Mouse (Mus musculus): Measurements from ENCODE around the gene 2010109A12Rik. TPM values are rescaled to one million over a fixed set of nuclear protein-coding genes. Genes with fewer than 3 reads are reported as not detected.

The 2010109A12Rik gene
- total RNA-seq, 1 experiment, result 0.76 TPM

- H3K9ac ChIP-seq (ENCODE audit: insufficient read depth, low read depth, low read length, poor library complexity, severe bottlenecking), result no peak overlapping the region
- no peaks in the 10 kb centered on the region for H3K9me3 ChIP-seq (ENCODE audit: control insufficient read depth, insufficient read depth, low read depth, low read length)
- in situ Hi-C loops (cut with MboI; ENCODE audit: low sequenced_read_pairs in 2 of 2, unreplicated experiment in 2 of 2), result no loop called here
- no peak for DNase-seq (ENCODE audit: low read depth, low spot score)
- H3K27ac ChIP-seq (ENCODE audit: insufficient read depth, low read depth, low read length, poor library complexity, severe bottlenecking), result no peak overlapping the region
- no peaks in the 10 kb centered on the region for H3K4me1 ChIP-seq (ENCODE audit: control insufficient read depth in 2 of 2, insufficient read depth in 2 of 2, low read length in 2 of 2, poor library complexity in 1 of 2)
- peaks cover 27% of the 10 kb centered on the region for H3K36me3 ChIP-seq (ENCODE audit: control insufficient read depth, insufficient read depth, low read length, poor library complexity, severe bottlenecking)
- H3K4me3 ChIP-seq (ENCODE audit: insufficient read depth in 1 of 2, low read depth in 1 of 2, low read length in 2 of 2, poor library complexity in 1 of 2, severe bottlenecking in 1 of 2), result no peak overlapping the region
- TF ChIP-seq CHD2 (IDR thresholded peaks at IDR 0.05; ENCODE audit: low read depth, low read length), result no peak
- no peak for TF ChIP-seq ZNF384 (IDR thresholded peaks at IDR 0.05; ENCODE audit: low read depth, low read length)
- TF ChIP-seq MAFK (IDR thresholded peaks at IDR 0.05; ENCODE audit: insufficient read depth, low read depth, low read length), result no peak
- no peak for TF ChIP-seq ZC3H11A (IDR thresholded peaks at IDR 0.05; ENCODE audit: borderline replicate concordance, low read depth, low read length)
- no peak for TF ChIP-seq HCFC1 (IDR thresholded peaks at IDR 0.05; ENCODE audit: borderline replicate concordance, insufficient read depth, low read length)
These were observed 23.0 kb upstream of the 2010109A12Rik start for GRCm38 (mm10) chr5:93183311-93183710.

GRCm38 (mm10) chr5:93184548-93184947, 21.8 kb upstream of the 2010109A12Rik start:
- H3K9me3 ChIP-seq (ENCODE audit: control insufficient read depth, insufficient read depth, low read depth, low read length), result no peaks in the 10 kb centered on the region
- DNase-seq (ENCODE audit: low read depth, low spot score), result no peak
- no peak overlapping the region for H3K4me3 ChIP-seq (ENCODE audit: insufficient read depth in 1 of 2, low read depth in 1 of 2, low read length in 2 of 2, poor library complexity in 1 of 2, severe bottlenecking in 1 of 2)
- no peaks in the 10 kb centered on the region for H3K4me1 ChIP-seq (ENCODE audit: control insufficient read depth in 2 of 2, insufficient read depth in 2 of 2, low read length in 2 of 2, poor library complexity in 1 of 2)
- no peak overlapping the region for H3K9ac ChIP-seq (ENCODE audit: insufficient read depth, low read depth, low read length, poor library complexity, severe bottlenecking)
- H3K36me3 ChIP-seq (ENCODE audit: control insufficient read depth, insufficient read depth, low read length, poor library complexity, severe bottlenecking), result peaks cover 30% of the 10 kb centered on the region
- H3K27ac ChIP-seq (ENCODE audit: insufficient read depth, low read depth, low read length, poor library complexity, severe bottlenecking), result no peak overlapping the region
- in situ Hi-C loops (cut with MboI; ENCODE audit: low sequenced_read_pairs in 2 of 2, unreplicated experiment in 2 of 2), result no loop called here
- TF ChIP-seq ZC3H11A (IDR thresholded peaks at IDR 0.05; ENCODE audit: borderline replicate concordance, low read depth, low read length), result no peak
- no peak for TF ChIP-seq ZNF384 (IDR thresholded peaks at IDR 0.05; ENCODE audit: low read depth, low read length)
- TF ChIP-seq CHD2 (IDR thresholded peaks at IDR 0.05; ENCODE audit: low read depth, low read length), result no peak
- no peak for TF ChIP-seq MAFK (IDR thresholded peaks at IDR 0.05; ENCODE audit: insufficient read depth, low read depth, low read length)

GRCm38 (mm10) chr5:93189607-93190006, 16.7 kb upstream of the 2010109A12Rik start:
- H3K4me1 ChIP-seq (ENCODE audit: control insufficient read depth in 2 of 2, insufficient read depth in 2 of 2, low read length in 2 of 2, poor library complexity in 1 of 2), result no peaks in the 10 kb centered on the region
- no peak overlapping the region for H3K4me3 ChIP-seq (ENCODE audit: insufficient read depth in 1 of 2, low read depth in 1 of 2, low read length in 2 of 2, poor library complexity in 1 of 2, severe bottlenecking in 1 of 2)
- H3K9ac ChIP-seq (ENCODE audit: insufficient read depth, low read depth, low read length, poor library complexity, severe bottlenecking), result no peak overlapping the region
- TF ChIP-seq ZC3H11A (IDR thresholded peaks at IDR 0.05; ENCODE audit: borderline replicate concordance, low read depth, low read length), result no peak
- in situ Hi-C loops (cut with MboI; ENCODE audit: low sequenced_read_pairs in 2 of 2, unreplicated experiment in 2 of 2), result no loop called here
- H3K9me3 ChIP-seq (ENCODE audit: control insufficient read depth, insufficient read depth, low read depth, low read length), result no peaks in the 10 kb centered on the region
- H3K27ac ChIP-seq (ENCODE audit: insufficient read depth, low read depth, low read length, poor library complexity, severe bottlenecking), result no peak overlapping the region
- peaks cover 20% of the 10 kb centered on the region for H3K36me3 ChIP-seq (ENCODE audit: control insufficient read depth, insufficient read depth, low read length, poor library complexity, severe bottlenecking)
- no peak for DNase-seq (ENCODE audit: low read depth, low spot score)

DNA sequence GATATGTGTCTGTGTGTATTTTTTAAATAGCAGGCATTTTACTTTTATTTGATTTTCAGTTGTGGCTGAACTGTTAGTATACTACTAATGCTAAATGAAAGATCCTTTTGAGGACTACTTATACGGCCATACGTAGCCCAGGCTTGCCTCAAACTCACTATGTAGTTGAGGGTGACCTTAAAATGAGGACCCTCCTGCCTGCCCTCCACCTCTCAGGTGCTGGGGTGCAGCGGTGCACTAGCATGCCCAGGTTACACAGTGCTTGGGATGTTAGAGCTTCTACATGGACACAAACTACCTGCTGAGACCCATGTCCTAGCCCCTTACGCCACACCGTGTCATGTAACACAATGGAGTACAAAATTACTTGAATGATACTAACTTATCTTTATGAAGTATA, 15.9 kb upstream of the 2010109A12Rik start:
- no peak for DNase-seq (ENCODE audit: low read depth, low spot score)
- Histone ChIP-seq H3K9ac (ENCODE audit: insufficient read depth, low read depth, low read length, poor library complexity, severe bottlenecking) (no peak overlapping the region), H3K4me3 (ENCODE audit: insufficient read depth in 1 of 2, low read depth in 1 of 2, low read length in 2 of 2, poor library complexity in 1 of 2, severe bottlenecking in 1 of 2) (no peak overlapping the region), H3K36me3 (ENCODE audit: control insufficient read depth, insufficient read depth, low read length, poor library complexity, severe bottlenecking) (peaks cover 18% of the 10 kb centered on the region), H3K4me1 (ENCODE audit: control insufficient read depth in 2 of 2, insufficient read depth in 2 of 2, low read length in 2 of 2, poor library complexity in 1 of 2) (no peaks in the 10 kb centered on the region), H3K27ac (ENCODE audit: insufficient read depth, low read depth, low read length, poor library complexity, severe bottlenecking) (no peak overlapping the region), H3K9me3 (ENCODE audit: control insufficient read depth, insufficient read depth, low read depth, low read length) (no peaks in the 10 kb centered on the region)
- in situ Hi-C loops (cut with MboI; ENCODE audit: low sequenced_read_pairs in 2 of 2, unreplicated experiment in 2 of 2), result no loop called here
- no peak for TF ChIP-seq CHD2 (IDR thresholded peaks at IDR 0.05; ENCODE audit: low read depth, low read length)
- TF ChIP-seq HCFC1 (IDR thresholded peaks at IDR 0.05; ENCODE audit: borderline replicate concordance, insufficient read depth, low read length), result no peak
- TF ChIP-seq ZNF384 (IDR thresholded peaks at IDR 0.05; ENCODE audit: low read depth, low read length), result no peak
- no peak for TF ChIP-seq ZC3H11A (IDR thresholded peaks at IDR 0.05; ENCODE audit: borderline replicate concordance, low read depth, low read length)
- no peak for TF ChIP-seq MAFK (IDR thresholded peaks at IDR 0.05; ENCODE audit: insufficient read depth, low read depth, low read length)

GRCm38 (mm10) chr5:93198232-93198631, 8.1 kb upstream of the 2010109A12Rik start:
- peaks cover 14% of the 10 kb centered on the region for H3K36me3 ChIP-seq (ENCODE audit: control insufficient read depth, insufficient read depth, low read length, poor library complexity, severe bottlenecking)
- DNase-seq (ENCODE audit: low read depth, low spot score), result no peak

More at GRCm38 (mm10) chr5:93198232-93198631, 8.1 kb upstream of the 2010109A12Rik start:
- H3K9ac ChIP-seq (ENCODE audit: insufficient read depth, low read depth, low read length, poor library complexity, severe bottlenecking), result no peak overlapping the region
- TF ChIP-seq ZC3H11A (IDR thresholded peaks at IDR 0.05; ENCODE audit: borderline replicate concordance, low read depth, low read length) (no peak), MAFK (IDR thresholded peaks at IDR 0.05; ENCODE audit: insufficient read depth, low read depth, low read length) (no peak), ZNF384 (IDR thresholded peaks at IDR 0.05; ENCODE audit: low read depth, low read length) (no peak), HCFC1 (IDR thresholded peaks at IDR 0.05; ENCODE audit: borderline replicate concordance, insufficient read depth, low read length) (no peak), CHD2 (IDR thresholded peaks at IDR 0.05; ENCODE audit: low read depth, low read length) (no peak)
- H3K9me3 ChIP-seq (ENCODE audit: control insufficient read depth, insufficient read depth, low read depth, low read length), result no peaks in the 10 kb centered on the region
- in situ Hi-C loops (cut with MboI; ENCODE audit: low sequenced_read_pairs in 2 of 2, unreplicated experiment in 2 of 2), result no loop called here
- no peak overlapping the region for H3K4me3 ChIP-seq (ENCODE audit: insufficient read depth in 1 of 2, low read depth in 1 of 2, low read length in 2 of 2, poor library complexity in 1 of 2, severe bottlenecking in 1 of 2)
- H3K27ac ChIP-seq (ENCODE audit: insufficient read depth, low read depth, low read length, poor library complexity, severe bottlenecking), result no peak overlapping the region
- H3K4me1 ChIP-seq (ENCODE audit: control insufficient read depth in 2 of 2, insufficient read depth in 2 of 2, low read length in 2 of 2, poor library complexity in 1 of 2), result no peaks in the 10 kb centered on the region

Data from ES-E14 (cell line).